Mouse (Mus musculus) kidney, embryonic 14.5 days (tissue): Measurements from ENCODE around the gene Olfr198. TPM values are rescaled to one million over a fixed set of nuclear protein-coding genes. Genes with fewer than 3 reads are reported as not detected.
"Not testable (repeated sequence)": the region's sequence is repeated elsewhere in the genome, so short reads cannot be mapped to it uniquely, and the experiment has no call there.

Experiments used
- ATAC-seq: fragments of 200-750 bp; cut with Nextera tagmentation; 2 replicates; pipeline ENCODE4 v1.8.0; 2017; ENCODE audit warnings: moderate number of reproducible peaks, mild to moderate bottlenecking, moderate TSS enrichment, moderate library complexity; ENCODE audit not compliant: low FRiP score, low TSS enrichment
- H3K27ac ChIP-seq: fragments of 300-500 bp; sonication (generic); 2 replicates; pipeline ENCODE4 v1.5.1; 2014; ENCODE audit warnings: low read depth, mild to moderate bottlenecking, low read length, moderate library complexity, mixed read lengths
- H3K27me3 ChIP-seq: fragments of 300-500 bp; sonication (generic); 2 replicates; pipeline ENCODE4 v1.6.1; 2014; ENCODE audit warnings: mild to moderate bottlenecking, low read length; ENCODE audit not compliant: control insufficient read depth, insufficient read depth
- H3K36me3 ChIP-seq: fragments of 300-500 bp; sonication (generic); 2 replicates; pipeline ENCODE4 v1.6.1; 2014; ENCODE audit warnings: low read length, mixed read lengths; ENCODE audit not compliant: control insufficient read depth, insufficient read depth
- H3K4me1 ChIP-seq: fragments of 300-500 bp; sonication (generic); 2 replicates; pipeline ENCODE4 v1.6.1; 2014; ENCODE audit warnings: low read length, mixed read lengths; ENCODE audit not compliant: control insufficient read depth, insufficient read depth
- H3K4me2 ChIP-seq: fragments of 300-500 bp; sonication (generic); replicated peaks from 2 replicates; pipeline ENCODE4 v1.6.1; 2014; ENCODE audit warnings: low read depth, mild to moderate bottlenecking, low read length
- H3K4me3 ChIP-seq: fragments of 300-500 bp; sonication (generic); 2 replicates; pipeline ENCODE4 v1.5.1; 2014; ENCODE audit warnings: mild to moderate bottlenecking, low read length
- H3K9ac ChIP-seq: fragments of 300-500 bp; sonication (generic); 2 replicates; pipeline ENCODE4 v1.6.1; 2014; ENCODE audit warnings: low read depth, mild to moderate bottlenecking, low read length, moderate library complexity
- H3K9me3 ChIP-seq: fragments of 300-500 bp; sonication (generic); 2 replicates; pipeline ENCODE4 v1.6.1; 2016; ENCODE audit warnings: low read length; ENCODE audit not compliant: control insufficient read depth
- WGBS: fragments of 180-500 bp; shearing (Covaris S2); extraction: QIAGEN DNeasy Blood & Tissue Kit; methylation state at CpG from one replicate; pipeline ENCODE4 v1.1.7; 2014; 5-methylcytosine and 5-hydroxymethylcytosine counted together
- polyA plus RNA-seq: library from polyadenylated mRNA; unstranded; fragments of >200 nt; fragmentation: Nextera tagmentation; extraction: Ambion mirVana; gene quantifications from 2 replicates; pipeline ENCODE4 v1.2.1, GENCODE M21; 2014

Gene Olfr198
- not detected in 2 replicates for polyA plus RNA-seq

GRCm38 (mm10) chr16:59203433-59203832 lies at the start of gene Olfr198:
Gene Olfr198, minus strand, starts transcription at chr16:59203533.
- not testable (repeated sequence) for H3K9me3 ChIP-seq, H3K9ac ChIP-seq, H3K4me3 ChIP-seq, H3K4me1 ChIP-seq, H3K27ac ChIP-seq, H3K27me3 ChIP-seq, ATAC-seq, H3K36me3 ChIP-seq, H3K4me2 ChIP-seq
- 67% methylated on average over 1 of the region's 1 CpGs for WGBS

GRCm38 (mm10) chr16:59249684-59250083 lies 46.4 kb upstream of the Olfr198 start:
- Histone ChIP-seq H3K4me1 (no peaks in the 10 kb centered on the region), H3K36me3 (no peaks in the 10 kb centered on the region), H3K27me3 (no peaks in the 10 kb centered on the region), H3K9ac (no peak overlapping the region), H3K4me3 (no peak overlapping the region), H3K27ac (no peak overlapping the region), H3K4me2 (no peak overlapping the region), H3K9me3 (no peaks in the 10 kb centered on the region)
- ATAC-seq = no peak
- 87% methylated on average over 17 of the region's 17 CpGs for WGBS

- H3K36me3 ChIP-seq, H3K9ac ChIP-seq, H3K27me3 ChIP-seq, H3K27ac ChIP-seq, H3K4me3 ChIP-seq, H3K4me1 ChIP-seq, H3K9me3 ChIP-seq, H3K4me2 ChIP-seq, ATAC-seq: not testable (repeated sequence)
- 85% methylated on average over 1 of the region's 1 CpGs for WGBS
These were observed 16.3 kb upstream of the Olfr198 start, which contains the start of gene Olfr199 for GRCm38 (mm10) chr16:59219667-59220066. Gene Olfr199, minus strand, starts transcription at chr16:59219767.

GRCm38 (mm10) chr16:59217861-59218260 lies 14.5 kb upstream of the Olfr198 start:
- H3K27ac ChIP-seq, H3K9ac ChIP-seq, H3K9me3 ChIP-seq, ATAC-seq, H3K36me3 ChIP-seq, H3K4me3 ChIP-seq, H3K4me1 ChIP-seq, H3K4me2 ChIP-seq, H3K27me3 ChIP-seq: not testable (repeated sequence)
- WGBS = 80% methylated on average over 3 of the region's 3 CpGs

GRCm38 (mm10) chr16:59170354-59170753 lies 33.0 kb downstream of the Olfr198 start, which contains the start of gene Olfr196:
Gene Olfr196, minus strand, starts transcription at chr16:59170454.
- Histone ChIP-seq H3K4me3 (no peak within 1 kb of the TSS), H3K27me3 (no peaks in the 10 kb centered on the region), H3K9ac (no peak within 1 kb of the TSS), H3K27ac (no peak within 1 kb of the TSS), H3K4me1 (no peaks in the 10 kb centered on the region), H3K9me3 (no peaks in the 10 kb centered on the region), H3K4me2 (no peak within 1 kb of the TSS), H3K36me3 (no peaks in the 10 kb centered on the region)
- WGBS = 83% methylated on average over 3 of the region's 3 CpGs
- ATAC-seq = no peak

- ATAC-seq = no peak
- Histone ChIP-seq H3K36me3 (no peaks in the 10 kb centered on the region), H3K4me3 (no peak overlapping the region), H3K27me3 (no peaks in the 10 kb centered on the region), H3K27ac (no peak overlapping the region), H3K4me1 (no peaks in the 10 kb centered on the region), H3K4me2 (no peak overlapping the region), H3K9ac (no peak overlapping the region), H3K9me3 (no peaks in the 10 kb centered on the region)
- 89% methylated on average over 2 of the region's 2 CpGs for WGBS
These were observed 51.3 kb downstream of the Olfr198 start for GRCm38 (mm10) chr16:59151996-59152395.

Other genes starting within 250 kb of the Olfr198 start
- not detected in 2 replicates for gene Olfr183, start 208.2 kb downstream of the Olfr198 start, polyA plus RNA-seq
- gene Olfr186, start 173.2 kb downstream of the Olfr198 start, polyA plus RNA-seq = not detected in 2 replicates
- gene Olfr187, start 163.8 kb downstream of the Olfr198 start, polyA plus RNA-seq = not detected in 2 replicates
- not detected in 2 replicates for gene Olfr190, start 125.5 kb downstream of the Olfr198 start, polyA plus RNA-seq
- not detected in 2 replicates for gene Olfr191, start 113.7 kb downstream of the Olfr198 start, polyA plus RNA-seq
- not detected in 2 replicates for gene Olfr193, start 91.7 kb downstream of the Olfr198 start, polyA plus RNA-seq
- gene Olfr194, start 82.5 kb downstream of the Olfr198 start, polyA plus RNA-seq = not detected in 2 replicates
- not detected in 2 replicates for gene Olfr195, start 56.5 kb downstream of the Olfr198 start, polyA plus RNA-seq
- gene Olfr196, start 33.1 kb downstream of the Olfr198 start, polyA plus RNA-seq = not detected in 2 replicates
- not detected in 2 replicates for gene Olfr199, start 16.2 kb upstream of the Olfr198 start, polyA plus RNA-seq
- gene Olfr201, start 69.1 kb upstream of the Olfr198 start, polyA plus RNA-seq = not detected in 2 replicates
- not detected in 2 replicates for gene Olfr202, start 83.3 kb upstream of the Olfr198 start, polyA plus RNA-seq
- not detected in 2 replicates for gene Olfr203, start 95.3 kb upstream of the Olfr198 start, polyA plus RNA-seq
- gene Olfr204, start 114.7 kb upstream of the Olfr198 start, polyA plus RNA-seq = not detected in 2 replicates
- gene Olfr205, start 127.6 kb upstream of the Olfr198 start, polyA plus RNA-seq = not detected in 2 replicates
- gene Olfr206, start 145.7 kb upstream of the Olfr198 start, polyA plus RNA-seq = not detected in 2 replicates
- not detected in 2 replicates for gene Olfr209, start 160.5 kb upstream of the Olfr198 start, polyA plus RNA-seq
- gene Gabrr3, start 203.8 kb upstream of the Olfr198 start, polyA plus RNA-seq = not detected in 2 replicates